Mouse (Mus musculus) hindlimb bud, embryonic 11.5 days (tissue): ENCODE measurements around the gene Slc26a8.

ENCODE experiments used
- DNase-seq: peaks from one replicate; pipeline ENCODE4 v3.0.0-alpha.2; 2012; ENCODE audit warnings: low read depth, low spot score; ENCODE audit errors: extremely low spot score

Gene Slc26a8

DNA sequence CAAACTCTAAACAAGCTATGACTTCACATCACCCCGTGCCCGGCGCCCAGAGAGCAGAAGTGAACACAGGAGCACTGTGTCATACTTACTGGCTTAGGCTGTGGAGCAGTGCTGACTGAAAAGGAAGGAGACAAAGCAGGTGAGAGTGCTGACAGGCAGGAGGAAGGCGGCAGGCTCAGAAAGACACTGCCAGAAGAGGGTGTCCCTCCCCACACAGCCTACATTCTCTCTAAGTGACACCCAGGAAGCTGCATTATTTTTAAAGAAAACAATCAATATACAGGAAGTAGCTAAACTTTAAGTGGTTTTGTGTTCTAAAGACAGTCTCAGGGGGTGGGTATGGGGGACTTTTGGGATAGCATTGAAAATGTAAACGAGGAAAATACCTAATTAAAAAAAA, 89.3 kb downstream of the Slc26a8 start:
- DNase-seq, result no peak

DNA sequence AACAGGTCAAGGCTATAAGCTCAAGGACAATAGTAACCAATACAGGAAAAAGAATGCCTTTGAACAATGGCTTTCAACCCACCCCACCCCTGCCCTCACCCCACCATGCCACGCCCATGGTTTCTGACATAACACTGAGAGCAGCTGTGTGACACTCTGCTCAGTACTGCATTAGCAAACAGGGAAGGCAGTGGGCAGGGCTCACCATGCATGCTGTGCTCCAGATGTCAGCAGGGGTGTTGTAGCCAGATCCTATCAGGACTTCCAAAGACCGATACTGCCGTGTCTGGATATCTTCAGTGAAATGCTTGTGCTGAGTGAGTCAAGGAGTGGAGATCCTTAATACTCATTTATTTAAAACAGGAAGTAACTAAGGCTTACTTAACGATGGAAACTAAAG, 96.1 kb downstream of the Slc26a8 start:
- no peak for DNase-seq

DNA sequence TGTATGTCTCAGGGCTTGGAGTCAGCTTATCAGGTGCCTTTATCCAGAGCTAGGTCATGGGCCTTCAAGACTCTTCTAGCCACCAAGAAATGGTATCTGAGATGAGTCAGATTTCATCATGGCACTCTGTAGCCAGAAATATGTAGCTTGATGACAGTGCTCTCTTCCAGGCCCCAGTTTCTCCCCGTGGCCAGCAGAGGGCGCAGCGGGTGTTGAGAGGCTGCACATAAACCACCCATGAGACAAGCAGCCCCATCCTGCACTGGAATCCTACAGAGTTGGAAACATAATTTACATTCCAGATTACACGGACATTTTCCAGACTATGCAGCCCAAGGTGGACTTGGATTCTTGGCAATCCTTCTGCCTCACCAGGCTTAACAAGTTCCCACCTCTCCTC, 97.0 kb downstream of the Slc26a8 start:
- DNase-seq, result peak; percentile 41

DNA sequence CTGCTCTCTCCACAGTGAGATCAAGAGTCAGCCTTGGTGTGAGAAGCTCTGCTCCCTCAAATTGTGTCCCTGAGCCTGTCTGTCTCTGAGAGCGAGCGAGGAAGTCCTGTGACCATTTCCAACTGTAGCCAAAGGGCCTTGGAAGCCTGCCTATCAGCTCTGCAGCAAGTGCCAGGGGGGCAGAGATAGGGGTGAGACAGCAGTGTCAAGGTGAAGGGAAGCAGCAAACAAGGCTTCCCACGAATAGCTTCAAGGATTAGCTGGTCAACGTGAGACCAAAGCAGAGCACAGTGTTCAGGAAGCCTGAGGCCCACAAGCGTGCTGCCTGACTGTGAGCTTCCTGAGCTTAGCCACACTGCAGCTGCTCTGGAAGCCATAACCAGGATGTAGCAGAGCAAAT, 98.6 kb downstream of the Slc26a8 start:
- no peak for DNase-seq

DNA sequence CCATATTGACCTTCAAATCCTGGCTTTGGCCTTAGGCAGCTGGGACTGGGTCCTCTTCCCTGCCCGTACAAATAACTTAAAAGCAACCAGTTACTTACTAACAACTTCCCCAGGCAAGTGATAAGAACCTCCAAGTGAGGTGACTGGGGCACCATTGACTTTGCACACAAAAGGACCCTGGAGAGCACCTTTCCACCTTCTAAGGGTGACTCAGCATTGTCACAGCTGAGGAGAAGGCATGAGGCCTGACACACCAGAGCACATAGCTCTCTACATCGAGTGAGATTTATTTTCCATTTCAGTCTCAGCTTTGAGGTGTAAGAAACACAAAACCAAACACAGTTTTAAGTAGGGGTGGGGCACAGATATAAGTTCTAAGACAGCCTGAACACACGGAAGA, 99.4 kb downstream of the Slc26a8 start:
- no peak for DNase-seq

DNA sequence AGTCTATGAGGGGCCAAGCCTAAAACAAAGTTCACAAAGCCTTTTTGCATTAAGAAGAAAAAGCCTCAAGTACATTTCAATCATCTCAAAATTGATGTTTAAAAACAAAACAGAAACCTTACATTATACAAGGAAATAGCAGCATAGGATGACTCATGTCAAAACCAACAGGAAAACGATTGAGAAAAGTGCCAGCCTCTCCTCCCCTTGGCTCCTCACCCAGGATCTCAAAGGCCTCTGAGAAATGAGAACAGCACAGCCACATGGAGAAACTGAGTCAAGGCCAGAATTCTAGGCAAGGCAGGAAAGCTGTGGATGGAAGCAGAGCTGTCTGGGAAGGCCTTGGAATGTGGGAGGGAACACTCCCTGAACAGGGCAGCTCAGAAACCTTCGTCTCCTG, 101.4 kb downstream of the Slc26a8 start:
- DNase-seq, result no peak
